Mouse (Mus musculus): ENCODE measurements around the gene Ncoa5.

The Ncoa5 gene

DNA sequence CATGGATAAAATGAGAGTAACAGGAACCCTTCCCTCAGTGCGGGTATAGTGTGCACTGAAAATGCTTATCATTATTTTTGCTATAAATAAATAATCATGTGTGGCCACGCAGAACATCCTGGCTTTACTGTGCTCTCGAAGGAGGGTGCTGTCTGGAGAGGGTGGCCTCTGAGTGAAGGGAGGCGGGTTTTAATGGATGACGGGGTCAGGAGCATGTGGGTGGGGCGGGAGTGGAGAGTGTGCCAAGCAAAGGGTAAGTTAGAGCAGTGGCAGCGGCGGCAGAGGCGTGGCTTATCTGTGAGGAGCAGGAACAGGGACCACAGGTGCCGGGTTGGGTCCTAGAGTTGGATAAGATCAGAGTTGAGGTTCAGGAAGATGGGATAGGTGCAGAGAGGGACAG is 42.9 kb downstream of the Ncoa5 start:
- peak; percentile 14 for DNase-seq

- DNase-seq: no peak
Observed at GRCm38 (mm10) chr2:164991111-164991510, 43.6 kb downstream of the Ncoa5 start.

DNA sequence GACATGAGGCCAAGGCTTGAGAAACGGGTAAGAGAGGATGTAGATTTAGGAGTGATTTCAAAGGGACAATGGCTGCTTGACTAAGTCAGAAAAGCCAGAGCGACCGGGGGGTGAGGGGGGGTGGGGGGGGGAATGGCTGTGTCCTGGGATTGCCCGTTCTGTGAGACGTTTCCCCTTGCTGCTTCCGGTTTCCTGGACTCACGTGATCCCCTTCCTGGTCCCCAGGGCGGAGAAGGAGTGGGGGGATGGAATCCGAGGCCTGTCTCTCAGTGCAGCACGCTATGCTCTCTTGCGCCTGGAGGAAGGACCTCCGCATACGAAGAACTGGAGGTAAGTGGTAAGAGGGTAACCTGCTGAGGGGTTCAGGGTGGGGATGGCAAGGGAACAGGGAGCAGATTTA is 45.9 kb downstream of the Ncoa5 start:
- DNase-seq: peak; percentile 43

DNA sequence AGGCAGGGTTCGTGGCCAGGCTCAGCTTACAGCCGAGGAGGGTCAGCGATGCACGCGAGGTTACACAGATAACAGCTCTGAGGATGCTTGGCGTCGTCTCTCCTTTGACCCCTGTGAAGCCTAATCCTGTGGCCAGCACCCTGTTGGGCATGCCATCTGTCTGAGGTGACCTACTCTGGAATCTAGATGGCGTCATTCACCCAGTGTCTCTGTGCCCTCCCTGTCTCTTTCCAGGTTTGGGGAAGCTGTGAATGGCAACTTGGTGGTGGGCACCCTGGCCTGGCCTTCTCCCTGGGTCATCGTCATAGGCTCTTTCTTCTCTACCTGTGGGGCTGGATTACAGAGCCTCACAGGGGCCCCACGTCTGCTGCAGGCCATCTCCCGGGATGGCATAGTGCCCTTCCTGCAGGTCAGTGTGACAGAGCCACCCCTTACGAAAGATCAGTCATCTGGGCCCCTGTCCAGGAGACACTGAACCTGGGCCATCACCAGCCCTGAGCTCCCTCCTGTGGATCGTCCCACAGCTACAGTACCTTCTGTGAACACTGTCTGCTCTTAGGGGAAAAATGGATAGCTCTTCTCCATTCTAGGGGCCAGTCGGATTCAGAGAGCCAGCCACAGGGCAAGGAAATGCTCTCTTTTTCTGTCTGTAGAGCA is 48.2 kb downstream of the Ncoa5 start:
- no peak for DNase-seq

GRCm38 (mm10) chr2:164985962-164986361 is 48.7 kb downstream of the Ncoa5 start:
- DNase-seq: no peak

GRCm38 (mm10) chr2:164979749-164980148 is 54.9 kb downstream of the Ncoa5 start:
- DNase-seq: peak; percentile 72

GRCm38 (mm10) chr2:164975611-164976010 is 59.1 kb downstream of the Ncoa5 start:
- DNase-seq: no peak

GRCm38 (mm10) chr2:164972646-164973045 is 62.0 kb downstream of the Ncoa5 start:
- no peak for DNase-seq

- DNase-seq: no peak
Observed at GRCm38 (mm10) chr2:164970631-164971196, 64.0 kb downstream of the Ncoa5 start.

GRCm38 (mm10) chr2:164969348-164969781 is 65.3 kb downstream of the Ncoa5 start:
- DNase-seq: no peak

DNA sequence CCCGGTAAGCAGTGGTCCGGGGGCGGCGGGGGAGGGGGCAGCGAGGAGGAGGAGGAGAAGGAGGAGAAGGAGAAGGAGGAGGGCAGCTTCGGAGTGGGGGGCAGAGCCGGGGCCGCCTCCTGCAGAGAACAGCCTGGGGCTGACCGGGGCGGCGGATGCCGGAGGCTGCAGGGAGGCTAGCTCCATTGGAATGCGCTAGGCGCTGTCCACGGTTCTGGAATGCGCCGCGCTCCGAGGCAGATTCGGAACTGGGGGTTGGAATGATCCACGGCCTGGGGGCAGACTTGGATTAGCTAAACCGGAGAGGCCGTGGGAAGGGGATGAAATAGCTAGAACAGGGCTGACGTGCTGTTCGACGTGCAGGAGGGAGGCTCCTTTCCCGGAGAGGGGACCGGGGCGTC is 66.2 kb downstream of the Ncoa5 start:
- DNase-seq: peak; percentile 79

- DNase-seq: no peak
Observed at GRCm38 (mm10) chr2:164967761-164968440, 66.8 kb downstream of the Ncoa5 start.

DNA sequence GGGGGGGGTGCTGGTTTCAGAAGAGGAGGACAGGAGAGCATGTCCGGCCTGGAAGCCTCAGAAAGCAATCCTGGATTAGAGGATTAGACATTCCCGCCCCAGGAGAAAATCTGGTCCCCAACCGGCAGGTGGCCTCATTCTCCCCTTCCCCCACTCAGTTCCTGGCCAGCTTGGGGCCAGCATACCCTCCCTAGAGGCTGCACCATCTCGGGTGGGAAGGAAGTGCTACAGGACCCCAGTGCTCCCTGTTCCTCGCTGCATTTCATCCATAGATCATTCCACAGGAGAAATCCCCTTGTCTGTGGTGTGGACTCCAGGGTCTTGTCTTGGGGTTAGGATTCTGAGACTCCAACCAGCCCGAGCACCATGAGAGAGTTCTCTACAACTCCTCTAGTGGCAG is 67.5 kb downstream of the Ncoa5 start:
- no peak for DNase-seq

DNA sequence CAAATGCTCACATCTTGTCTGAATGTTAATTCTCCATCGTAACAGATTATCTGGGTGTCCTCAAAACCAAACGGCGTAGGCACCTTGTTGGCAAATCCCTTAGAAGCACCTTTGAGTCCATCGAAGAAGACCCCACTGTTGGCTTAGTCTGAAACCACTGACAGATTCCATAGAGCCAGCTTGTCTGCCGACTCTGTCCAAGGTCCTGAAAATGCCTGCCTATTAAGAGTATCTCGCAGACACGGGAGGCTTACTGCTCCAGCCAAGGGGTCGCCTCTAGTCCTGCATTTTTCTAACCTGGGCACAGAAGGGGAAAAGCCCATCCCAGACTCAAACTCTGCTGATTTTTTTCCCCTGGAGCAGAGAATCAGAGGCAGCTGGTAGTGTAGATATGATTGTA is 68.3 kb downstream of the Ncoa5 start:
- DNase-seq: peak; percentile 41

DNA sequence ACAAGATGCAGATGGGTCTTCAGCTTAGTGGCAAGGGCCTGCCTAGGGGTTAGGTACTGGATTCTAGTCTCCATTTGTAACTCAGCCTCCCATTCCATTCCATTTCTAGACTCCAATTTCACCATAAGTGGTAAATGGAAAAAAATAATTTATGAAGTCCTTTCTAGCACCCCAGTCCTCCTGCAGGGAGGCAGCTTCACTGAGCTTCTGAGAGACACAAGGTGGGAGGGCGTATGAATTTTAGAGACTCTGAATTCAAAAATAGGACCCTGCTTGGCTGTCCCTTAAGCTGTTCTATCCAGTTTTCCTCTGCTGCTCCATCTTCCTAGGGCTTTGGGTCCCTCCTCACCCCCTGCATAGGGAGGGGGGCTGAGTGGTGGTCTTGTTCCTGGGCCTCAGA is 69.7 kb downstream of the Ncoa5 start:
- DNase-seq: no peak

GRCm38 (mm10) chr2:164964242-164964894 is 70.3 kb downstream of the Ncoa5 start:
- DNase-seq: no peak

DNA sequence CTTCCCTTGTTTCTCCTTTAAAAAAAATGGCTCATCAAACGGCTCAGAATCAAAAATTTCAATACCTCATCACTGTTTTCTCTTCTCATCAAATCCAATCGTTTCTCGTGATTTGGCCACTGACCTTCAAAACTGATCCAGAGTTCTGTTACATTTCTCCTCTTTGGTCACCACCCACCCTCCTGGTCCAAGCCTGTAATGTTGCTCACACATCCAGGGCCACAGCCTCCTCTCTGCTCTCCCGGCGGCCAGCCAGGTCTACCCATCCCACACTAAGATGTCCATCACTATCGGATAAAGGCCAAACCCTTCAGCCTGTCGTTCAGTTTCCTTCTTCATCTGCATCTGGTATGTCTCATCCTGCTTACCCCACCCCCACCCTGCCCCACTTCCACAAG is 72.5 kb downstream of the Ncoa5 start:
- DNase-seq: no peak

GRCm38 (mm10) chr2:164961506-164962182 is 73.0 kb downstream of the Ncoa5 start:
- peak; percentile 65 for DNase-seq

DNA sequence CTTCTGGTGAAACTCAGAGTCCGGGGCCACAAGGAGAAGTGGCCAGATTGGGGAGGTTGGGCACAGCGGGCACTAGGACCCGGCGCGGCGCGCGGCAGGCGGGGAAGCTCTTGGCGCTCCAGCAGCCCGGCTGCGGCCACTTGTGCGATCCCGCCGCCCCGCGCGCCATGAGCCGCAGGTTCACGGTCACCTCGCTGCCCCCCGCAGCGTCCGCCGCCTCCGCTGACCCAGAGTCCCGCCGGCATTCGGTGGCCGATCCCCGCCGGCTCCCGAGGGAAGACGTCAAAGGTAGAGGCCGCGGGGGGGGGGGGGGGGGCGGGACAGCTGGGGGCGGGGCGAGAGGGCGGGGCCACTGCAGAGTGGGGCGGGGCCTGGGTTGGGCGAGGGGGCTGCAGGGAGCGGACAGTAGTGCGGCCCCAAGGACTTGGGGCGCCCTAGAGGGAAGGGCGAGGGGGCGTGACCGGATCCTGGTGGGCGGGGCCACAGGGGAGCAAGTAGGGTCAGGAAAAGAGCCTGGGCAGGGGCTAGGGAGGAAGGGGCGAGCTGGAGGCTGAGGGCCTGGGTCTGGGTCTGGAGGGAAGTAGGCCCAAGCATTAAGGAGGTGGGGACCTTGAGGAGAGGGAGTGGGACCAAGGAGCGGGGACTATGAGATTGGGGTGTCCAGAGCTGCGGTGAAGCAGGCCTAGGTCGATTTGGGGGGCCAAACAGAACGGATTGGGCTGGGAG is 73.8 kb downstream of the Ncoa5 start, which contains the start of gene Slc12a5:
TSS of gene Slc12a5 (plus strand) at position 87 of the 726 bp plus-strand sequence.
- peak; percentile 66 for DNase-seq

DNA sequence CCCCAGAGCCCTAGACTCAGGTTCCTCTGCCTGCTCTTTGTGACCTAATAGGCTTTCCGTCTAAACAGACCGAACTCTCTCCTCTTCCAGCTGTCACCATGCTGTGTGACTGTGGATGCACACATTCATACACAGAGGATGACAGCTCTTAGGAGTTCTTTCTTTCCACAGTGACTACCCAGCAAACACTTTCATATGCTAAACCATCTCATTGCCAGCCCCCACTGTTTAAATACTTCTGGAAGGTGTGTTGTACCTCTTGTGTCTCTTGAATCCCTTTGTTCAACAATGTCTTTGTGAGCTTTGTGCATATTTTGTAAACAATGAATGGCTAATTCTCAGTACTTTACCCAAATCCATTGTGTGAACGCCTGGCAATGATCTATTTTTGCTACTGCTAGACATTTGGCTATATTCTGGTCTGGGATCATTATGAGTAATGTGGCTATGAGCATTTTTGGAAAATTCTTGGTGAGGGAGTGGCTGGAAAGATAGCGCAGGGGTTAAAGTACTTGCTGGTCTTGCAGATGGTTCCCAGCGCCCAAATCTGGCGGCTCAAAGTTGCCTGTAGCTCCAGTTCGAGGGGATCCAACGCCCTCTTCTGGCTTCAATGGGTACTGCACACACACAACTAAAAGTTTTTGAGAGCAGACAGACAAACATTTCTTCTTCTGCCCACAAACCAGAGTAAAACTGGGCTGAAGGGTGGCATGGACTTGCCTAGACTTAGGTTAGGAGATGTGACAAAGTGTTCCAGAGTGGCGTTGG is 76.9 kb downstream of the Ncoa5 start:
- DNase-seq: no peak

GRCm38 (mm10) chr2:164956195-164956594 is 78.5 kb downstream of the Ncoa5 start:
- DNase-seq: no peak

GRCm38 (mm10) chr2:164955725-164956124 is 78.9 kb downstream of the Ncoa5 start:
- DNase-seq: no peak

Data from kidney, postnatal 14 days (tissue).